Mouse (Mus musculus) lung, postnatal 0 days (tissue): ENCODE data around the gene Acox2.
A peak's percentile ranks its signal among the peaks of the same experiment; 100 is the strongest.

Source experiments
- CTCF ChIP-seq: IDR thresholded peaks from 2 replicates; pipeline ENCODE4 v1.5.1; 2016; ENCODE audit warnings: antibody characterized with exemption, mild to moderate bottlenecking
- EP300 ChIP-seq: IDR thresholded peaks from 2 replicates; pipeline ENCODE4 v1.6.1; 2016; ENCODE audit warnings: antibody characterized with exemption, mild to moderate bottlenecking, control low read depth

- TF ChIP-seq CTCF = peak; percentile 81
- TF ChIP-seq EP300 = no peak
Observed at GRCm38 (mm10) chr14:8300281-8300680, 41.1 kb upstream of the Acox2 start.
